Mouse (Mus musculus) neural tube, embryonic 11.5 days (tissue): Measurements from ENCODE around the gene Fzr1. TPM values are rescaled to one million over a fixed set of nuclear protein-coding genes. Genes with fewer than 3 reads are reported as not detected.

Experiments
- ATAC-seq: fragments of 200-750 bp; cut with Nextera tagmentation; 2 replicates; pipeline ENCODE4 v1.8.0; 2017; ENCODE audit warnings: moderate number of reproducible peaks, mild to moderate bottlenecking, moderate TSS enrichment, moderate library complexity; ENCODE audit not compliant: insufficient read depth, low FRiP score, low TSS enrichment
- DNase-seq: peaks from one replicate; pipeline ENCODE4 v3.0.0-alpha.2; 2015; ENCODE audit warnings: low spot score
- H3K27ac ChIP-seq: fragments of 300-500 bp; sonication (generic); 2 replicates; pipeline ENCODE4 v1.5.1; 2014; ENCODE audit warnings: low read depth, mild to moderate bottlenecking, low read length
- H3K27me3 ChIP-seq: fragments of 300-500 bp; sonication (generic); 2 replicates; pipeline ENCODE4 v1.6.1; 2014; ENCODE audit warnings: mild to moderate bottlenecking, low read length, mixed read lengths; ENCODE audit not compliant: control insufficient read depth, insufficient read depth
- H3K36me3 ChIP-seq: fragments of 300-500 bp; sonication (generic); 2 replicates; pipeline ENCODE4 v1.6.1; 2014; ENCODE audit warnings: mild to moderate bottlenecking, low read length, moderate library complexity, mixed read lengths; ENCODE audit not compliant: control insufficient read depth, insufficient read depth
- H3K4me1 ChIP-seq: fragments of 300-500 bp; sonication (generic); 2 replicates; pipeline ENCODE4 v1.6.1; 2014; ENCODE audit warnings: low read length, mixed read lengths; ENCODE audit not compliant: control insufficient read depth, insufficient read depth
- H3K4me2 ChIP-seq: fragments of 300-500 bp; sonication (generic); 2 replicates; pipeline ENCODE4 v1.6.1; 2014; ENCODE audit warnings: low read depth, mild to moderate bottlenecking, moderate library complexity
- H3K4me3 ChIP-seq: fragments of 300-500 bp; sonication (generic); 2 replicates; pipeline ENCODE4 v1.5.1; 2014; ENCODE audit warnings: low read depth, low read length
- H3K9ac ChIP-seq: fragments of 300-500 bp; sonication (generic); 2 replicates; pipeline ENCODE4 v1.6.1; 2014; ENCODE audit warnings: mild to moderate bottlenecking, low read length
- H3K9me3 ChIP-seq: fragments of 300-500 bp; sonication (generic); 2 replicates; pipeline ENCODE4 v1.6.1; 2016; ENCODE audit warnings: low read length; ENCODE audit not compliant: control insufficient read depth
- WGBS: fragments of 180-500 bp; shearing (Covaris S2); extraction: QIAGEN DNeasy Blood & Tissue Kit; methylation state at CpG from one replicate; pipeline ENCODE4 v1.1.7; 2014; 5-methylcytosine and 5-hydroxymethylcytosine counted together
- polyA plus RNA-seq: library from polyadenylated mRNA; unstranded; fragments of >200 nt; fragmentation: Nextera tagmentation; extraction: Ambion mirVana; gene quantifications from 2 replicates; pipeline ENCODE4 v1.2.1, GENCODE M21; 2014

Fzr1 gene
- polyA plus RNA-seq, 1 experiment from 2014 or later: 120 TPM

DNA sequence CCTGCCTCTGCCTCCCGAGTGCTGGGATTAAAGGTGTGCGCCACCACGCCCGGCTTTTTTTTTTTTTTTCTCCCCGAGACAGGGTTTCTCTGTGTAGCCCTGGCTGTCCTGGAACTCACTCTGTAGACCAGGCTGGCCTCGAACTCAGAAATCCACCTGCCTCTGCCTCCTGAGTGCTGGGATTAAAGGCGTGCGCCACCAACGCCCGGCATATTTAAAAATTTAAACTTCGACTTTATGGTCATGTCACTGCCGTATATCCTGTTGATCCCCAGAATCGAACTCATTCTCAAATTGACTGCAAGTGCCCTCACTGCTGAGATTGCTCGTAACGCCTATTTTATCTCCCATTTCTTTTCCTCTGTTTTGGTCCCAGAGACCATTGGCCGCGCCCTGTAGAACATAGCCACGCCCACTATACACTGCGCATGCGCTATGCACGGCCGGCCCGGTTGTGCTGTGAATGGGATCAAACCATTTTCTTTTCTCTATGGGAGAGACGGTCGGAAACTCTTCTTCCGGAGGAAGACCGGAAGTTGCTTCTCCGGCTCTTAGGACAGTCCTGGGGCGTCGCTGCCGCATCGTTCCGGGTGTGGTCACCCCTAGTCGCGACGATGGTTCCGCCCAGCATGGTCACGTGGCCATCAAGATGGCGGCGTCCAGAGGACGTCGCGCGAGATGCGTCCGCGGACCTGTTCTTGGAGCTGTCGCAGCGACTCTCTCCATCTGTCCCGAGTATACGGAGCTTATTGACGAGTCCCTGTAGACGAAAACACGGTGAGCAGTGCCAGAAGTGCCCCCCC lies 5.7 kb upstream of the Fzr1 start, which contains the start of the genes Dohh and Gm48551:
Dohh (plus strand) TSS at position 627 of the 803 bp plus-strand sequence.
Gm48551 (plus strand) TSS at position 665 of the 803 bp plus-strand sequence.
- Histone ChIP-seq H3K27me3 (no peaks in the 10 kb centered on the region), H3K4me3 (peak within 1 kb of the TSS; percentile 88), H3K4me1 (peaks cover 9% of the 10 kb centered on the region), H3K9ac (peak within 1 kb of the TSS; percentile 78), H3K36me3 (peaks cover 18% of the 10 kb centered on the region), H3K27ac (peak within 1 kb of the TSS; percentile 47), H3K4me2 (peak within 1 kb of the TSS; percentile 90), H3K9me3 (no peaks in the 10 kb centered on the region)
- 6% methylated on average over 53 of the region's 54 CpGs for WGBS
- ATAC-seq (peak; percentile 91), DNase-seq (peak; percentile 95)

GRCm38 (mm10) chr10:81382039-81382438 lies 3.7 kb upstream of the Fzr1 start:
- Histone ChIP-seq H3K9ac (no peak overlapping the region), H3K9me3 (no peaks in the 10 kb centered on the region), H3K27ac (no peak overlapping the region), H3K4me2 (no peak overlapping the region), H3K27me3 (no peaks in the 10 kb centered on the region), H3K36me3 (peaks cover 8% of the 10 kb centered on the region), H3K4me3 (no peak overlapping the region), H3K4me1 (peaks cover 15% of the 10 kb centered on the region)
- DNase-seq (no peak), ATAC-seq (no peak)
- WGBS: 91% methylated on average over 5 of the region's 5 CpGs

DNA sequence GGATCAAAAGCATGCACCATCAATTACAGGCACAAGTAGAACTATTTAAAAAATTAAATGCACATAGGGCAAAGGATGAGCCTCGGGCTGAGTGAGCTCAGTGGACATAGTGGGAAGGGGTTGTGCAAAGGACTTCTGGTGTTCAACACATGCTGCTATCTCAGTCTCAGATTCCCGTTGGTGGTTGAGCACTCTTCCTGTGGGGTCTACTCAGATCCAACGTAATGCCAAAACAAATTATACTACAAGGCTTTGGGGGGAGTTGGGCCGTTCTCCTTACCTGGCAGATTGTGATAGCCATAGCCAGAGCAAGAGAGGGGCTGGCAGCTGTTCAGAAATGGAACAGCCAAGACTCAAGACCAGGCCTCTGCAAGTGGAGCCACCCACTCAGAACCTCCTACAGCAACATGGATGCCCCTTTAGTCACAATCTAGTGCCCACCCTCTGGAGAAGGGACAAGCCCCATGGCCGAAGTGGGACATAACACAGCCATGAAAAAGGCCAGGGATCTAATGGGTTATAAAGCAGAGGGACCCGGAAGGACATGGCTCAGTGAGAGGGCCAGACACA lies 1.6 kb upstream of the Fzr1 start:
- H3K9me3 ChIP-seq: no peaks in the 10 kb centered on the region
- H3K27me3 ChIP-seq: no peaks in the 10 kb centered on the region
- 0 out of 2 replicates have a peak, but pooled peaks cover 2% of the 10 kb centered on the region for H3K36me3 ChIP-seq
- no peak overlapping the region for H3K4me3 ChIP-seq
- no peak overlapping the region for H3K4me2 ChIP-seq
- peaks cover 13% of the 10 kb centered on the region for H3K4me1 ChIP-seq
- ATAC-seq: no peak
- DNase-seq: no peak
- no peak overlapping the region for H3K9ac ChIP-seq
- WGBS: 94% methylated on average over 6 of the region's 6 CpGs
- H3K27ac ChIP-seq: no peak overlapping the region

GRCm38 (mm10) chr10:81379183-81379553 lies 852 bp upstream of the Fzr1 start:
- 63% methylated on average over 3 of the region's 3 CpGs for WGBS
- 0 out of 2 replicates have a peak, but pooled peaks have one; percentile 4 for ATAC-seq

DNA sequence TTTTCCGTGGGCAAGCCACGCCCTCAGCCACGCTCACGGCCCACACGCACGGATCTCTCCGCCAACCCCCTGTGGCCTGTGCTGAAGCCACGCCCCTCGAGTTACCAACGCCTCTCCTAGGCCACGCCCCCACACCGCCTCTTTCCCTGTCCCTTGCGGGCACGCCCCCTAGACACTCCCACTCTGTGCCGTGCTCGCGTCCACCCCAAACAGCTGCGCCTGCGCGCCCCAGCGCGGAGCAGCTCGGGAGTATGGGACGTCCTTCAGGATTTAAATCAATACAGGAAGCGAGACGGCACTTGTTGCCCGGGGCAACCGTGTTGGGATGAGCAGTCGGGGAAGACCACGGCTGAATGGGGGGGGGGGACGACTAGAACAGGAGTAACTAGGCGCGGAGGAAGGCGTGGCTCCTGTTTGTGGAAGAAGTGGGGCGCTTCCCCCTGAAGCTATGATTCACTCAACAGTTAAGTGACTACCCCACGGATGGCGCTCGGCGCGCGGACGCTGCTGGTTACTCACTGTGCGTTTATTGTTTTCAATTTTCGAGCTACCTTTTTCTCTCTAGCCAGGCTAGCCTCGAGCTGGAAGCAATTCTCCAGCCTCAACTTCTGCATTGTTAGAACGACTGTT lies 352 bp upstream of the Fzr1 start:
- peak; percentile 100 for DNase-seq
- Histone ChIP-seq H3K4me2 (peak overlapping the region; percentile 88), H3K27ac (peak overlapping the region; percentile 67; the same call in 1 of the 2 replicates), H3K27me3 (no peaks in the 10 kb centered on the region), H3K9ac (peak overlapping the region; percentile 89), H3K36me3 (peaks cover 2% of the 10 kb centered on the region), H3K4me1 (peaks cover 12% of the 10 kb centered on the region), H3K4me3 (peak overlapping the region; percentile 85), H3K9me3 (no peaks in the 10 kb centered on the region)
- ATAC-seq: peak; percentile 95
- WGBS: 1% methylated on average over 43 of the region's 46 CpGs

More at GRCm38 (mm10) chr10:81379183-81379553, 852 bp upstream of the Fzr1 start:
- Histone ChIP-seq H3K36me3 (0 out of 2 replicates have a peak, but pooled peaks cover 2% of the 10 kb centered on the region), H3K27ac (peak overlapping the region; percentile 67; the same call in 1 of the 2 replicates), H3K9ac (peak overlapping the region; percentile 62), H3K27me3 (no peaks in the 10 kb centered on the region), H3K4me2 (peak overlapping the region; percentile 59), H3K4me3 (peak overlapping the region; percentile 85), H3K4me1 (peaks cover 12% of the 10 kb centered on the region), H3K9me3 (no peaks in the 10 kb centered on the region)
- no peak for DNase-seq

DNA sequence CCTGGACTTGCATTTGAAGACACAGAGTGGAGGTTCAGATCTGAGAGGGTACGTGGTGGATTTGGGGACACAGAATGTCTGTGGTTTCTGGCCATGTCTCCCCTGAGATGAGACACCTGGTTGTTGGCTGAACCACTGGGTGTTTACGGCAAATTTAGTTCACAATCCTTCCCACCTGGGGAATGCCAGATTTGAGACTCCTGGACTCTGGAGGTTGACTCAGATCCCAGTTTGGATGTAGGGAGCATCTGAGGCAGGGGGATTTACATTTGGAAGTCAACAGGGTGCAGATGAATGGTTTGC lies 1.0 kb downstream of the Fzr1 start:
- H3K9ac ChIP-seq: peak overlapping the region; percentile 89
- ATAC-seq: no peak
- 57% methylated on average over 2 of the region's 2 CpGs for whole genome bisulfite sequencing

GRCm38 (mm10) chr10:81376561-81377361 lies 1.6 kb downstream of the Fzr1 start:
- Histone ChIP-seq H3K9me3 (no peaks in the 10 kb centered on the region), H3K27ac (no peak overlapping the region), H3K27me3 (no peaks in the 10 kb centered on the region), H3K4me2 (peak overlapping the region; percentile 88), H3K36me3 (peaks cover 5% of the 10 kb centered on the region), H3K4me3 (peak overlapping the region; percentile 85), H3K9ac (peak overlapping the region; percentile 89), H3K4me1 (peaks cover 12% of the 10 kb centered on the region)
- WGBS: 44% methylated on average over 6 of the region's 6 CpGs
- ATAC-seq: no peak
- DNase-seq: no peak

More for the DNA sequence above, 1.0 kb downstream of the Fzr1 start:
- peak overlapping the region; percentile 88 for H3K4me2 ChIP-seq
- H3K4me3 ChIP-seq: peak overlapping the region; percentile 85
- peaks cover 5% of the 10 kb centered on the region for H3K36me3 ChIP-seq
- peaks cover 12% of the 10 kb centered on the region for H3K4me1 ChIP-seq
- no peaks in the 10 kb centered on the region for H3K27me3 ChIP-seq
- no peaks in the 10 kb centered on the region for H3K9me3 ChIP-seq
- no peak for DNase-seq
- no peak overlapping the region for H3K27ac ChIP-seq

DNA sequence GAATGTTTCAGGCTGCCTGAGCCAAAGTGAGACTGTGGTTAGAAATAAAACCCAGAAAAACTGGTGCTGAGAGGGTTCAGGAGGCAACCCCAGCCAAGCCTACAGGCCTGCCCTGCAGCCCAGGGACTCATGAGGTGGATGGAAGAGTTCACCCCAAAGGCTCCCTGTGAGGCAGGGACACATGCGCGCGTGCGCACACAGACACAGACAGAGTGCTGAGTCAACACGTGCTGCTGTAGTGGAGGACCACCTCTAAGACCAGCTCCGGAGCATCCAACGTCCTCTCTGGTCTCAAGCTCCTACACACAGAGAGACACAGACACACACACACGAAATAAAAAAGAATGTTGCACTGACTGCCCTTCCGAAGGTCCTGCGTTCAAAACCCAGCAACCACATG lies 3.0 kb downstream of the Fzr1 start:
- ATAC-seq: no peak
- no peak overlapping the region for H3K27ac ChIP-seq
- H3K4me1 ChIP-seq: peaks cover 12% of the 10 kb centered on the region
- H3K4me3 ChIP-seq: no peak overlapping the region
- H3K9ac ChIP-seq: no peak overlapping the region
- no peaks in the 10 kb centered on the region for H3K9me3 ChIP-seq
- DNase-seq: no peak
- 96% methylated on average over 10 of the region's 10 CpGs for WGBS
- H3K36me3 ChIP-seq: peaks cover 11% of the 10 kb centered on the region
- H3K4me2 ChIP-seq: no peak overlapping the region
- H3K27me3 ChIP-seq: no peaks in the 10 kb centered on the region
